Mouse (Mus musculus): ENCODE measurements around the gene Ilf3. TPM values are rescaled to one million over a fixed set of nuclear protein-coding genes. Genes with fewer than 3 reads are reported as not detected.
A peak's percentile ranks its signal among the peaks of the same experiment; 100 is the strongest.

The Ilf3 gene
- total and polyA plus RNA-seq, 3 experiments, result 22.6 to 29.0 (median 27.7) TPM

GRCm38 (mm10) chr9:21432066-21432465 lies 64.4 kb downstream of the Ilf3 start:
- Histone ChIP-seq H3K4me1 (ENCODE audit: control insufficient read depth, insufficient read depth, low read length) (peaks cover 51% of the 10 kb centered on the region), H3K9ac (ENCODE audit: low read depth, low read length) (no peak overlapping the region), H3K4me3 (no peak overlapping the region), H3K36me3 (ENCODE audit: control insufficient read depth, insufficient read depth, low read length) (peaks cover 16% of the 10 kb centered on the region), H3K79me2 (replicated peaks; ENCODE audit: control insufficient read depth, insufficient read depth, low read length) (peaks cover 13% of the 10 kb centered on the region), H3K27ac (no peak overlapping the region), H3K27me3 (ENCODE audit: control insufficient read depth, insufficient read depth, low read length) (no peaks in the 10 kb centered on the region)
- no peak for TF ChIP-seq POLR2A (IDR thresholded peaks at IDR 0.05; ENCODE audit: insufficient read depth, low read depth, low read length)
- TF ChIP-seq EP300 (IDR thresholded peaks at IDR 0.05; ENCODE audit: insufficient read depth, low read depth, low read length), result no peak
- TF ChIP-seq CTCF (IDR thresholded peaks at IDR 0.05), result no peak
- intact Hi-C loops (cut with DNase I), result no loop called here
- 68% methylated on average over 7 of the region's 7 CpGs for WGBS
- DNase-seq, result no peak

DNA sequence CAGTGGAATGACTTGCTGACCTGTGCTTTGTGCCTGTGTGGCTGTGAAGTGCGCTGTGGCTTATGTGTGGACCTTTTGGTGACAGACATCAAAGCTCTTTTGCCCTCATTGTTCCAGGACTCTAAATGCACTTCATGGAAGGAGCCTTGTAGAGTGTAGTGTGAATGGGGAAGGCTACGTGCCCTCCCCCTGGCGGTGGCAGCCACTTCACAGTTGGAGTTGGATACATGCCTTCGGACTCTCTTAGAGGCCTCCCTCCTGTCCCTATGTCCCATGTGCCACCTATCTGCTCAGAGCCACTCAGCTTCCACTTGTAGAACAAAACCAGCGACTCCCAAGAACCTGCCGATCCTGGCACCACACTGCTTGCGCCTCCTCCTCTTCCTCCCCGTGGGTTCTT lies 66.1 kb downstream of the Ilf3 start:
- intact Hi-C loops (cut with DNase I), result no loop called here
- H3K36me3 ChIP-seq (ENCODE audit: control insufficient read depth, insufficient read depth, low read length), result peaks cover 8% of the 10 kb centered on the region; the same call in 1 of the 2 replicates
- peaks cover 14% of the 10 kb centered on the region for H3K79me2 ChIP-seq (replicated peaks; ENCODE audit: control insufficient read depth, insufficient read depth, low read length)
- 54% methylated on average over 8 of the region's 8 CpGs for WGBS
- no peak overlapping the region for H3K9ac ChIP-seq (ENCODE audit: low read depth, low read length)
- no peak for DNase-seq
- H3K4me3 ChIP-seq, result no peak overlapping the region
- H3K27ac ChIP-seq, result no peak overlapping the region
- H3K4me1 ChIP-seq (ENCODE audit: control insufficient read depth, insufficient read depth, low read length), result peaks cover 50% of the 10 kb centered on the region
- TF ChIP-seq EP300 (IDR thresholded peaks at IDR 0.05; ENCODE audit: insufficient read depth, low read depth, low read length), result no peak
- no peak for TF ChIP-seq POLR2A (IDR thresholded peaks at IDR 0.05; ENCODE audit: insufficient read depth, low read depth, low read length)
- peak; percentile 51 for TF ChIP-seq CTCF (IDR thresholded peaks at IDR 0.05)
- H3K27me3 ChIP-seq (ENCODE audit: control insufficient read depth, insufficient read depth, low read length), result no peaks in the 10 kb centered on the region

DNA sequence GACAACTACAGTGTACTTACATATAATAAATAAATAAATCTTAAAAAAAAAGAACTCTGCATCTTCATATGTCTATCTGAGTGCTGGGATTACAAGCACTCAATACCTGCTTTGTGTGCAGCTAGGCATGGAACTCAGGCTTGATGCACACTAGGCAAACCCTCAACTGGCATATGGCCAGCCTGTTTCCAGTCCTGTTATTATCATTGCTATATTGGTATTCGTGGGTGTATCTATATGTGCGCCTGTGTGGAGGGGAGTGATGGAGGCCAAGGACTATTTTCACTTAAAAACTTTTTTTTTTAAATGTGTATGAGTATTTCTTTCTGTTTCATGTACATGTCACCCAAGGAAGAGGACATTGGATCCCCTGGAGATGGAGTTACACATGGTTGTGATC lies 66.7 kb downstream of the Ilf3 start:
- intact Hi-C loops (cut with DNase I), result no loop called here
- 37% methylated on average over 2 of the region's 2 CpGs for WGBS
- H3K27ac ChIP-seq, result no peak overlapping the region
- H3K9ac ChIP-seq (ENCODE audit: low read depth, low read length), result no peak overlapping the region
- DNase-seq, result no peak
- no peak for TF ChIP-seq EP300 (IDR thresholded peaks at IDR 0.05; ENCODE audit: insufficient read depth, low read depth, low read length)
- TF ChIP-seq CTCF (IDR thresholded peaks at IDR 0.05), result no peak
- no peak for TF ChIP-seq POLR2A (IDR thresholded peaks at IDR 0.05; ENCODE audit: insufficient read depth, low read depth, low read length)
- peaks cover 51% of the 10 kb centered on the region for H3K4me1 ChIP-seq (ENCODE audit: control insufficient read depth, insufficient read depth, low read length)
- H3K4me3 ChIP-seq, result no peak overlapping the region
- no peaks in the 10 kb centered on the region for H3K27me3 ChIP-seq (ENCODE audit: control insufficient read depth, insufficient read depth, low read length)
- peaks cover 10% of the 10 kb centered on the region; the same call in 1 of the 2 replicates for H3K36me3 ChIP-seq (ENCODE audit: control insufficient read depth, insufficient read depth, low read length)
- peaks cover 15% of the 10 kb centered on the region for H3K79me2 ChIP-seq (replicated peaks; ENCODE audit: control insufficient read depth, insufficient read depth, low read length)

DNA sequence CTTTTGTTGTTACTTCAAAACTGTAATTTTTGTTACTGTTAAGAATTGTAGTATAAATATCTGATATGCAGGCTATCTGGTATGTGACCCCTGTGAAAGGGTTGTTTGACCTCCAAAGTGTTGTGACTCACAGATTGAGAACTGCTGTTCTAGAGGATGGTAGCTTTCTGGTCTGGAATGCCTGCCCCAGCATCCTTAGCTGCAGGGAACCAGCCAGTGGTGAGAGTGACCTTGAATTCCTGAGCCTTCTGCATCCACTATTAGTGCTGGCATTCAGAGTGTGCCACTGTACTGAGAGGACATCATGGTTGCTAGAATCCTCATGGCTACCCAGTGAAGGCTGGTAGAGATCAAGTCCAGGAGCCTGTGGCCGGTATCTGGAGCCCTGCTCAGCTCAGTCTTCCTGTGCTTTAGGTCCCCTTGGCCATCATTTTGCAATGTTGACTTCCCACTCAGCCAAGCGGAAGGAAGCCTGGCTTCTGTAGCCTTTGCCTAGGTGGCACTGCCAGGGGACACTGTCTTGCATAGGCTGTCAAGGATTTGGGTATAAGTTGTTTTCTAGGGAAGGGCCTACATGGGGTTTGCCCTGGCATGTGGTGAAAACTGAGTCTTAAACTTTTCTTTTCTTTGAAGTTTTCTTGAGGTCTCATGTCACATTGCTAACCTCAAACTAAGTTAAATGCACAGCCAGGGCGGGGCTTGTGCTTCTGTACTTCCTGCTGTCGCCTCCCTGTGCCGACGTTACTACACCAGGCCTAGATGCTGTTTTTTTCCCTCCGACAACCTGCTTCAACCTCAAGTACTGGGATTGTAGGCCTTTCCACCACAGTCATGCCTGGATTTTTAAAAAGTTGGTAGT lies 68.3 kb downstream of the Ilf3 start:
- Histone ChIP-seq H3K4me1 (ENCODE audit: control insufficient read depth, insufficient read depth, low read length) (peaks cover 45% of the 10 kb centered on the region), H3K9ac (ENCODE audit: low read depth, low read length) (no peak overlapping the region), H3K36me3 (ENCODE audit: control insufficient read depth, insufficient read depth, low read length) (peaks cover 10% of the 10 kb centered on the region; the same call in 1 of the 2 replicates), H3K4me3 (no peak overlapping the region), H3K27ac (peak overlapping the region; percentile 54), H3K79me2 (replicated peaks; ENCODE audit: control insufficient read depth, insufficient read depth, low read length) (peaks cover 13% of the 10 kb centered on the region), H3K27me3 (ENCODE audit: control insufficient read depth, insufficient read depth, low read length) (no peaks in the 10 kb centered on the region)
- TF ChIP-seq POLR2A (IDR thresholded peaks at IDR 0.05; ENCODE audit: insufficient read depth, low read depth, low read length) (no peak), EP300 (IDR thresholded peaks at IDR 0.05; ENCODE audit: insufficient read depth, low read depth, low read length) (no peak), CTCF (IDR thresholded peaks at IDR 0.05) (no peak)
- DNase-seq, result peak in 1 of 2 experiments; percentile 61
- 51% methylated on average over 7 of the region's 7 CpGs for WGBS
- intact Hi-C loops (cut with DNase I), result no loop called here

DNA sequence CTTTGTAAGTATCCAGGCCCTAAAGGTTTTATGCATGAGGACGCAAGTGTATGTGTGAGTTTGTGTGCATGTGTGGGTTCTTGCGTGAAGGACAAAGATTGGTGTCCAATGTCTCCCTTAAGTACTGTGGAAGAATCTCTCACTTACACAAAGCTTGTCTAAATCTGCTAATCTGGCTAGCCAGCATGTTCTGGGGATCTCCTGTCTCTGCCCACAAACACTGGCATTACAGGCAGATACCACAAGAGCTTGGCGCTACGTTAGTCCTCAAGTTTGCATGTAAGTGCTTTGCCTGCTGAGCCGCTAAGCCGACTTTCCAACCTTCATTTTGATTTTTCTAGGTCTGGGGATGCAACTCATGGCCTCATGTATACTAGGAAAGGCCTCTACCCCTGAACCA lies 69.9 kb downstream of the Ilf3 start:
- Histone ChIP-seq H3K79me2 (replicated peaks; ENCODE audit: control insufficient read depth, insufficient read depth, low read length) (peaks cover 14% of the 10 kb centered on the region), H3K9ac (ENCODE audit: low read depth, low read length) (no peak overlapping the region), H3K4me3 (no peak overlapping the region), H3K4me1 (ENCODE audit: control insufficient read depth, insufficient read depth, low read length) (peaks cover 41% of the 10 kb centered on the region), H3K27ac (peak overlapping the region; percentile 24; the same call in 1 of the 2 replicates), H3K36me3 (ENCODE audit: control insufficient read depth, insufficient read depth, low read length) (peaks cover 10% of the 10 kb centered on the region; the same call in 1 of the 2 replicates), H3K27me3 (ENCODE audit: control insufficient read depth, insufficient read depth, low read length) (no peaks in the 10 kb centered on the region)
- no peak for TF ChIP-seq EP300 (IDR thresholded peaks at IDR 0.05; ENCODE audit: insufficient read depth, low read depth, low read length)
- TF ChIP-seq CTCF (IDR thresholded peaks at IDR 0.05), result no peak
- TF ChIP-seq POLR2A (IDR thresholded peaks at IDR 0.05; ENCODE audit: insufficient read depth, low read depth, low read length), result no peak
- DNase-seq, result no peak
- WGBS, result 91% methylated on average over 6 of the region's 6 CpGs
- intact Hi-C loops (cut with DNase I), result no loop called here

DNA sequence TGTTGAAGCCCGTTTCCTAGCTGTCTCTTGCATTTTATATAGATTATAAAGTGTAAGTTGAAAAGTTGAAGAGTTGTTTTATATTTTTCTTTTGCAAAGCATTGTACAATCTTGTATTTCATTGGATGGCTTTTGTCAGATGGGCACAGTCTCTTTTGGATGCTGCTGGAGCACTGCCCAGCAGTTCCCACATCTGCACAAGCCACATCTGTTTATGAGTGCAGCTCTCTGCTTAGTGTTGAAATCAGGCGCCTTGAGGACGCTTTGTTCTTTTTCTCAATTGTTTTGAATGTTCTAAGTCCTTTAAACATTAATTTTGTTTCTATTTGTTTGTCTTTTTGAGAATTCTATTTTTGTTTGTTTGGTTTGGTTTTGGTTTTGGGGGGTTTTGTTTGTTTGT lies 70.5 kb downstream of the Ilf3 start:
- 45% methylated on average over 3 of the region's 3 CpGs for WGBS
- peak in 1 of 2 experiments; percentile 69 for DNase-seq
- Histone ChIP-seq H3K27ac (peak overlapping the region; percentile 24; the same call in 1 of the 2 replicates), H3K27me3 (ENCODE audit: control insufficient read depth, insufficient read depth, low read length) (no peaks in the 10 kb centered on the region), H3K79me2 (replicated peaks; ENCODE audit: control insufficient read depth, insufficient read depth, low read length) (peaks cover 14% of the 10 kb centered on the region), H3K4me3 (no peak overlapping the region), H3K9ac (ENCODE audit: low read depth, low read length) (no peak overlapping the region), H3K4me1 (ENCODE audit: control insufficient read depth, insufficient read depth, low read length) (peaks cover 41% of the 10 kb centered on the region), H3K36me3 (ENCODE audit: control insufficient read depth, insufficient read depth, low read length) (peaks cover 10% of the 10 kb centered on the region; the same call in 1 of the 2 replicates)
- TF ChIP-seq EP300 (IDR thresholded peaks at IDR 0.05; ENCODE audit: insufficient read depth, low read depth, low read length) (no peak), POLR2A (IDR thresholded peaks at IDR 0.05; ENCODE audit: insufficient read depth, low read depth, low read length) (no peak), CTCF (IDR thresholded peaks at IDR 0.05) (no peak)
- intact Hi-C loops (cut with DNase I), result no loop called here

Measured in heart, adult 2 months (tissue).